Mouse (Mus musculus): ENCODE results near the gene Vmn2r105.

The Vmn2r105 gene

GRCm38 (mm10) chr17:20234952-20235351, at the start of gene Vmn2r105:
Gene Vmn2r105, minus strand, starts transcription at chr17:20235052.
- DNase-seq (ENCODE audit: low spot score) = no peak

GRCm38 (mm10) chr17:20255522-20255921, 20.7 kb upstream of the Vmn2r105 start:
- no peak for DNase-seq (ENCODE audit: low spot score)

GRCm38 (mm10) chr17:20182997-20183396, 51.9 kb downstream of the Vmn2r105 start, which contains the start of gene Fpr-rs6:
Gene Fpr-rs6, minus strand, starts transcription at chr17:20183097.
- no peak for DNase-seq (ENCODE audit: low spot score)
